28 mouse cellular contexts compared by ENCODE assay signal in genomic region chr7:48884266-48884611, GRCm38 (mm10). TPM values are rescaled to one million over a fixed set of nuclear protein-coding genes. Genes with fewer than 3 reads are reported as not detected.
"Had no signal": no experiment of that assay in that cellular context is flagged by ENCODE, and none has a peak within 500 bp of the region (broad histone marks: within the 10 kb centered on the region; RNA-seq: fewer than 3 reads in every experiment).

No protein-coding gene starts in this region.

- H3K27ac ChIP-seq: liver, embryonic 13.5 days; liver, embryonic 15.5 days; lung, embryonic 15.5 days; macrophage; midbrain, embryonic 13.5 days; midbrain, embryonic 15.5 days; neural tube, embryonic 13.5 days; neural tube, embryonic 15.5 days; stomach, embryonic 15.5 days; stomach, postnatal 0 days had no signal

- H3K4me3 ChIP-seq: liver, embryonic 13.5 days; liver, embryonic 15.5 days; lung, embryonic 15.5 days; midbrain, embryonic 13.5 days; midbrain, embryonic 15.5 days; neural tube, embryonic 13.5 days; neural tube, embryonic 15.5 days; stomach, embryonic 15.5 days had no signal

- H3K4me2 ChIP-seq: liver, embryonic 13.5 days; liver, embryonic 15.5 days; lung, embryonic 15.5 days; midbrain, embryonic 11.5 days; midbrain, embryonic 13.5 days; midbrain, embryonic 15.5 days; neural tube, embryonic 13.5 days; neural tube, embryonic 15.5 days; stomach, embryonic 15.5 days had no signal

- DNase-seq: liver, embryonic 13.5 days; liver, postnatal 0 days; lung, adult 2 months; lung, postnatal 14 days; lung, postnatal 36 days; retina, postnatal 1 day; right cerebral cortex, adult 18-20 months; right cerebral cortex, postnatal 25 days; right cerebral cortex, postnatal 4 days; spleen, adult 18-20 months; thymus, adult 2 months; thymus, postnatal 25 days; thymus, postnatal 4 days had no signal

- H3K9me3 ChIP-seq: liver, embryonic 13.5 days; liver, embryonic 15.5 days; lung, embryonic 15.5 days; midbrain, embryonic 13.5 days; midbrain, embryonic 15.5 days; neural tube, embryonic 13.5 days; neural tube, embryonic 15.5 days; stomach, embryonic 15.5 days had no signal

- H3K9ac ChIP-seq: liver, embryonic 13.5 days; liver, embryonic 15.5 days; liver, postnatal 0 days; lung, embryonic 15.5 days; midbrain, embryonic 13.5 days; midbrain, embryonic 15.5 days; neural tube, embryonic 13.5 days; neural tube, embryonic 15.5 days; stomach, embryonic 15.5 days had no signal

- H3K27me3 ChIP-seq: lung, embryonic 15.5 days; stomach, embryonic 15.5 days had no signal

- ATAC-seq: liver, postnatal 0 days; lung, postnatal 0 days; midbrain, embryonic 13.5 days; midbrain, embryonic 15.5 days had no signal

- H3K36me3 ChIP-seq: lung, embryonic 15.5 days; midbrain, embryonic 13.5 days; midbrain, embryonic 15.5 days; neural tube, embryonic 13.5 days; neural tube, embryonic 15.5 days; stomach, embryonic 15.5 days had no signal

RNA-seq across cellular contexts. Expression of gene Csrp3, which starts 36.4 kb away (rescaled TPM):
- total RNA-seq: midbrain, postnatal 0 days had no signal
- polyA plus RNA-seq: macrophage; midbrain, embryonic 11.5 days; small intestine, adult 2 months; testis, adult 2 months; urinary bladder, adult 2 months had no signal
